Mouse (Mus musculus) forebrain, postnatal 0 days (tissue): ENCODE data around the gene Pias4. TPM values are rescaled to one million over a fixed set of nuclear protein-coding genes. Genes with fewer than 3 reads are reported as not detected.

Experiments used
- ATAC-seq: fragments of 200-750 bp; cut with Nextera tagmentation; 2 replicates; pipeline ENCODE4 v1.8.0; 2017; ENCODE audit warnings: mild to moderate bottlenecking, moderate library complexity
- DNase-seq: peaks from one replicate; pipeline ENCODE4 v3.0.0-alpha.2; 2015
- H3K27ac ChIP-seq: fragments of 300-500 bp; sonication (generic); 2 replicates; pipeline ENCODE4 v1.5.1; 2014; ENCODE audit warnings: low read depth, mild to moderate bottlenecking, antibody characterized with exemption, low read length, moderate library complexity, mixed read lengths
- H3K27me3 ChIP-seq: fragments of 300-500 bp; sonication (generic); 2 replicates; pipeline ENCODE4 v1.6.1; 2014; ENCODE audit warnings: mild to moderate bottlenecking, low read length, mixed read lengths; ENCODE audit not compliant: insufficient read depth
- H3K36me3 ChIP-seq: fragments of 300-500 bp; sonication (generic); 2 replicates; pipeline ENCODE4 v1.6.1; 2014; ENCODE audit warnings: mild to moderate bottlenecking, moderate library complexity; ENCODE audit not compliant: insufficient read depth
- H3K4me1 ChIP-seq: fragments of 300-500 bp; sonication (generic); 2 replicates; pipeline ENCODE4 v1.6.1; 2014; ENCODE audit warnings: antibody characterized with exemption; ENCODE audit not compliant: insufficient read depth
- H3K4me2 ChIP-seq: fragments of 300-500 bp; sonication (generic); 2 replicates; pipeline ENCODE4 v1.6.1; 2014; ENCODE audit warnings: low read depth, mild to moderate bottlenecking, moderate library complexity
- H3K4me3 ChIP-seq: fragments of 300-500 bp; sonication (generic); 2 replicates; pipeline ENCODE4 v1.5.1; 2014; ENCODE audit warnings: low read depth, low read length, mixed read lengths
- H3K9ac ChIP-seq: fragments of 300-500 bp; sonication (generic); 2 replicates; pipeline ENCODE4 v1.6.1; 2014; ENCODE audit warnings: mild to moderate bottlenecking
- H3K9me3 ChIP-seq: fragments of 300-500 bp; sonication (generic); 2 replicates; pipeline ENCODE4 v1.6.1; 2016; ENCODE audit warnings: low read length
- CTCF ChIP-seq: sonication (generic); IDR thresholded peaks from 2 replicates; pipeline ENCODE4 v1.5.1; 2016; ENCODE audit warnings: antibody characterized with exemption, control low read depth, low read depth
- WGBS: fragments of 180-500 bp; shearing (Covaris S2); extraction: QIAGEN DNeasy Blood & Tissue Kit; methylation state at CpG from one replicate; pipeline ENCODE4 v1.1.7; 2014; 5-methylcytosine and 5-hydroxymethylcytosine counted together
- polyA plus RNA-seq: library from polyadenylated mRNA; unstranded; fragments of >200 nt; fragmentation: Nextera tagmentation; extraction: Ambion mirVana; gene quantifications from 2 replicates; pipeline ENCODE4 v1.2.1, GENCODE M21; 2015
- total RNA-seq: library from RNA; depleted of rRNA; stranded (reverse); fragments of >200 nt; gene quantifications from 2 replicates; pipeline ENCODE4 v1.2.3, GENCODE M21; 2014

Gene Pias4
- total and polyA plus RNA-seq, 2 experiments from 2014 or later, result 30.1 to 35.8 TPM

- TF ChIP-seq CTCF, result no peak
- no peak overlapping the region for H3K4me3 ChIP-seq
These were observed 29.6 kb upstream of the Pias4 start for GRCm38 (mm10) chr10:81197305-81197704.

GRCm38 (mm10) chr10:81196470-81197065 is 28.8 kb upstream of the Pias4 start:
- no peak for DNase-seq
- Histone ChIP-seq H3K4me2 (no peak overlapping the region), H3K36me3 (no peaks in the 10 kb centered on the region), H3K27me3 (peaks cover 16% of the 10 kb centered on the region; the same call in 1 of the 2 replicates), H3K9me3 (no peaks in the 10 kb centered on the region), H3K4me3 (no peak overlapping the region), H3K4me1 (peaks cover 11% of the 10 kb centered on the region), H3K27ac (no peak overlapping the region), H3K9ac (no peak overlapping the region)
- 67% methylated on average over 11 of the region's 11 CpGs for WGBS
- ATAC-seq, result no peak
- TF ChIP-seq CTCF, result no peak

More at GRCm38 (mm10) chr10:81197305-81197704, 29.6 kb upstream of the Pias4 start:
- 52% methylated on average over 6 of the region's 6 CpGs for WGBS
- Histone ChIP-seq H3K36me3 (no peaks in the 10 kb centered on the region), H3K27ac (no peak overlapping the region), H3K27me3 (peaks cover 16% of the 10 kb centered on the region; the same call in 1 of the 2 replicates), H3K9ac (no peak overlapping the region), H3K4me1 (peaks cover 6% of the 10 kb centered on the region; the same call in 1 of the 2 replicates), H3K9me3 (no peaks in the 10 kb centered on the region), H3K4me2 (no peak overlapping the region)
- no peak for DNase-seq
- ATAC-seq, result no peak

GRCm38 (mm10) chr10:81195300-81195699 is 27.6 kb upstream of the Pias4 start:
- WGBS, result 66% methylated on average over 4 of the region's 4 CpGs
- Histone ChIP-seq H3K36me3 (peaks cover 8% of the 10 kb centered on the region; the same call in 1 of the 2 replicates), H3K4me1 (peaks cover 11% of the 10 kb centered on the region), H3K9ac (no peak overlapping the region), H3K9me3 (no peaks in the 10 kb centered on the region), H3K4me3 (no peak overlapping the region), H3K4me2 (no peak overlapping the region), H3K27me3 (peaks cover 16% of the 10 kb centered on the region; the same call in 1 of the 2 replicates), H3K27ac (no peak overlapping the region)
- no peak for TF ChIP-seq CTCF
- ATAC-seq, result no peak
- no peak for DNase-seq

- Histone ChIP-seq H3K27ac (no peak overlapping the region), H3K9me3 (no peaks in the 10 kb centered on the region), H3K4me3 (no peak overlapping the region), H3K4me2 (no peak overlapping the region), H3K9ac (no peak overlapping the region), H3K4me1 (peaks cover 11% of the 10 kb centered on the region), H3K36me3 (peaks cover 13% of the 10 kb centered on the region; the same call in 1 of the 2 replicates), H3K27me3 (peaks cover 16% of the 10 kb centered on the region; the same call in 1 of the 2 replicates)
- ATAC-seq (no peak), DNase-seq (no peak)
- WGBS, result 13% methylated on average over 37 of the region's 37 CpGs
- no peak for TF ChIP-seq CTCF
These were observed 26.5 kb upstream of the Pias4 start for GRCm38 (mm10) chr10:81193991-81194774.

GRCm38 (mm10) chr10:81192968-81193501 is 25.3 kb upstream of the Pias4 start:
- Histone ChIP-seq H3K4me1 (peaks cover 11% of the 10 kb centered on the region), H3K27ac (peak overlapping the region; percentile 96), H3K4me3 (peak overlapping the region; percentile 57), H3K27me3 (peaks cover 16% of the 10 kb centered on the region; the same call in 1 of the 2 replicates), H3K9ac (peak overlapping the region; percentile 54), H3K36me3 (peaks cover 13% of the 10 kb centered on the region; the same call in 1 of the 2 replicates), H3K9me3 (no peaks in the 10 kb centered on the region), H3K4me2 (peak overlapping the region; percentile 95)
- DNase-seq (no peak), ATAC-seq (peak; percentile 54)
- TF ChIP-seq CTCF, result no peak; the same call in 1 of the 2 replicates
- WGBS, result 3% methylated on average over 19 of the region's 19 CpGs

- H3K36me3 ChIP-seq, result peaks cover 13% of the 10 kb centered on the region; the same call in 1 of the 2 replicates
- peak; percentile 96 for DNase-seq
- 2% methylated on average over 86 of the region's 93 CpGs for whole genome bisulfite sequencing
- H3K9ac ChIP-seq, result peak overlapping the region; percentile 54
- peak overlapping the region; percentile 95 for H3K4me2 ChIP-seq
- peaks cover 16% of the 10 kb centered on the region; the same call in 1 of the 2 replicates for H3K27me3 ChIP-seq
- peak overlapping the region; percentile 57 for H3K4me3 ChIP-seq
- ATAC-seq, result peak; percentile 93
- peak; percentile 40; the same call in 1 of the 2 replicates for TF ChIP-seq CTCF
- H3K9me3 ChIP-seq, result no peaks in the 10 kb centered on the region
- H3K4me1 ChIP-seq, result peaks cover 11% of the 10 kb centered on the region
- peak overlapping the region; percentile 96 for H3K27ac ChIP-seq
These were observed 24.7 kb upstream of the Pias4 start for GRCm38 (mm10) chr10:81192270-81192967.
